Mouse (Mus musculus): ENCODE results near the gene Pde4b. TPM values are rescaled to one million over a fixed set of nuclear protein-coding genes. Genes with fewer than 3 reads are reported as not detected.

The Pde4b gene
- total and polyA plus RNA-seq, 3 experiments, result 0.27 TPM; not detected in 2

DNA sequence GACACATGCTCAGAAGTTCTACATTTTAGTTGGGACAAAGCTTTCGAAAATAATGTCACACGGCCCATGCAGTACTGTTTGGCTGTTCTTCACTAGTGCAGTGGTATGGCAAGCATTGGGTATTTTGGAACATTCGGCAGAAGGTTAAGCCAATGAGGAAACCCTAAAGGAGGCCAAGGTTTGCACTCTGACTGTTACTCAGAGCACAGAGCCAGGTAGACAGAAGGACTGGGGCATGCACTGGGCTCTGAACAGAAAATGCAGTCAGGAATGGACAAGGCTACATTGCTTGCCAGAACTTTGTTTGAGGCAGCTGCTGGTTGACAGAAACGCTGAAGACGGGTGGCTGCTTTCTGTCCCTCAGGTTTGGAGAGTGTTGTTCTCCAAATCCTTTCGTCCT lies 19.4 kb downstream of the Pde4b start:
- H3K4me3 ChIP-seq (ENCODE audit: low read depth, low read length), result no peak overlapping the region
- no peaks in the 10 kb centered on the region for H3K4me1 ChIP-seq (ENCODE audit: insufficient read depth, low read depth, low read length)
- peaks cover 26% of the 10 kb centered on the region for H3K9me3 ChIP-seq (replicated peaks)
- H3K27me3 ChIP-seq (ENCODE audit: insufficient read depth, low read length), result no peaks in the 10 kb centered on the region
- no peak for TF ChIP-seq GATA1 (IDR thresholded peaks at IDR 0.05; ENCODE audit: borderline replicate concordance, low read length)
- no peak for TF ChIP-seq TAL1 (conservative IDR thresholded peaks at IDR 0.05; ENCODE audit: low read depth, low read length)
- H3K36me3 ChIP-seq (replicated peaks), result no peaks in the 10 kb centered on the region
- DNase-seq (ENCODE audit: low spot score) (no peak), ATAC-seq (ENCODE audit: extremely low read depth, insufficient number of reproducible peaks, low FRiP score, poor library complexity, severe bottlenecking) (no peak)

DNA sequence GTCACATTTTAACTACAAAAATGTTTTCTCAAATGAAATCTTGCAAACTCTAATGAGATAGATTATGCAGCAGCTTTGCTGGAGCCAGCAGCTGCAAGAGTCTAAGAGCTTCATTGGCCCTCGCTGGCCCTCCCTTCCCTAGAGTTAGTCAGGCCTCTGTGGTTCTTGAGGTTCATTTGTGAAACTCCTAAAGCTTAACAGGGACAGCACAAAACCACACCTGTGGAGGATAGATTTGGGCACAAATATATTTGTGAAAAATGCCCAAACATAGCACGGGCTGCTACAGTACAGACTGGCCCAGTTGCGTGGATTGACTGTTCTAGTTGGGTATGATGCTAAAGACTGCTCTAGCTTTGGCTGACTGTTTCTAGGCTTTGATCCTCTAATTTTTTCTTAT lies 32.1 kb downstream of the Pde4b start:
- no peak for DNase-seq (ENCODE audit: low spot score)
- TF ChIP-seq POLR2AphosphoS5 (IDR thresholded peaks at IDR 0.05; ENCODE audit: insufficient replicate concordance, low read depth, low read length) (no peak), GATA2 (IDR thresholded peaks at IDR 0.05; ENCODE audit: borderline replicate concordance, low read depth, low read length) (no peak), TAL1 (conservative IDR thresholded peaks at IDR 0.05; ENCODE audit: low read depth, low read length) (no peak), CTCF (IDR thresholded peaks at IDR 0.05; ENCODE audit: low read depth, low read length) (no peak), GATA1 (IDR thresholded peaks at IDR 0.05; ENCODE audit: borderline replicate concordance, low read length) (no peak)
- Histone ChIP-seq H3K4me1 (ENCODE audit: insufficient read depth, low read depth, low read length) (no peaks in the 10 kb centered on the region), H3K27me3 (ENCODE audit: insufficient read depth, low read length) (no peaks in the 10 kb centered on the region), H3K4me3 (ENCODE audit: low read depth, low read length) (no peak overlapping the region), H3K9me3 (replicated peaks) (peaks cover 8% of the 10 kb centered on the region; the same call in 1 of the 2 replicates), H3K36me3 (replicated peaks) (no peaks in the 10 kb centered on the region)
- no peak for ATAC-seq (ENCODE audit: extremely low read depth, insufficient number of reproducible peaks, low FRiP score, poor library complexity, severe bottlenecking)

DNA sequence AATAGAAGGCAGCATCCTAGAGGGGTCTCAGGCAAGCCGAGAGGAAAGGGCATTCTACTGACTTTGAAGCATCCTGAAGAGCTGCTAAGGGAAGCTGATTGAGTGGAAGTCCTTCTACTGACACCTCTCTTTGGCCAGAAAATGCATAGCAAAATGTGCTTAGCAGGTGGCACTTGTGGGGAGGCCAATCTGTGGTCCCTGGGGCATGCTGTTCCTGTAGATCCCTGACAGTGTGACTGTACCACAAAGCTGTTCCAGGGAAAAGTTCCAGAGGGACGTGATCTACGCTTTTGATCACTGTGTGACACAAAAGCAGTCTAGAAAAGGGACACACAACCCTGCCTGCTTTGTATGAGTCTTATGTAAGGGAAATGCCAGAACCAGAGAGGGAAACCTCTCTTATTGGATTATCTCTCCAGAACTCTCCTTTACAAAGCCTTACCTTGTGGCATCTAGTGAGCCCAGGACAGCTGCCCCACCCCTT lies 49.1 kb downstream of the Pde4b start:
- no peaks in the 10 kb centered on the region for H3K4me1 ChIP-seq (ENCODE audit: insufficient read depth, low read depth, low read length)
- DNase-seq (ENCODE audit: low spot score) (no peak), ATAC-seq (ENCODE audit: extremely low read depth, insufficient number of reproducible peaks, low FRiP score, poor library complexity, severe bottlenecking) (no peak)
- H3K36me3 ChIP-seq (replicated peaks), result no peaks in the 10 kb centered on the region
- TF ChIP-seq GATA1 (IDR thresholded peaks at IDR 0.05; ENCODE audit: borderline replicate concordance, low read length) (no peak), TAL1 (conservative IDR thresholded peaks at IDR 0.05; ENCODE audit: low read depth, low read length) (no peak)
- no peaks in the 10 kb centered on the region for H3K27me3 ChIP-seq (ENCODE audit: insufficient read depth, low read length)
- no peak overlapping the region for H3K4me3 ChIP-seq (ENCODE audit: low read depth, low read length)
- H3K9me3 ChIP-seq (replicated peaks), result peaks cover 20% of the 10 kb centered on the region; the same call in 1 of the 2 replicates

DNA sequence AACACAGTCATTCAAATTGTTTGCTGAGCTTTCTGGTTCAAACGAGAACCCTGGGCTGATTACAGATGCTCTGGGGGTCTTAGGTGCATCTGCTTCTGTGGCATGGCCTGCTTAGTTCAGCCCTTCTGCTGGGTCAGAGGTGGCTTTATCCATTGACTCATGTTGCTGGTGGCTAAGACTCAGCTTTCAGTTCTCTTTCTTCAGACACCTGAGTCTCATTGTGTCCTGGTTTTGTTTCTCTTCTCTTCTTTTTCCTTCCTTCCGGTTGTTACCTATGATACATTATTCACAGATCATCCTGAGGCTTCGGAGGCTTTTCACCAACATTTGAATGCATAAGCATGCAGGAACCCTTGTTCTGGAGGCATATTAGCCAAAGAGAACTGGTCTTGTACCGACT lies 51.0 kb downstream of the Pde4b start:
- ATAC-seq (ENCODE audit: extremely low read depth, insufficient number of reproducible peaks, low FRiP score, poor library complexity, severe bottlenecking), result no peak
- DNase-seq (ENCODE audit: low spot score), result no peak
- no peaks in the 10 kb centered on the region for H3K27me3 ChIP-seq (ENCODE audit: insufficient read depth, low read length)
- no peak overlapping the region for H3K4me3 ChIP-seq (ENCODE audit: low read depth, low read length)
- no peaks in the 10 kb centered on the region for H3K36me3 ChIP-seq (replicated peaks)
- no peak for TF ChIP-seq GATA2 (IDR thresholded peaks at IDR 0.05; ENCODE audit: borderline replicate concordance, low read depth, low read length)
- TF ChIP-seq POLR2AphosphoS5 (IDR thresholded peaks at IDR 0.05; ENCODE audit: insufficient replicate concordance, low read depth, low read length), result no peak
- no peak for TF ChIP-seq CTCF (IDR thresholded peaks at IDR 0.05; ENCODE audit: low read depth, low read length)
- no peak for TF ChIP-seq GATA1 (IDR thresholded peaks at IDR 0.05; ENCODE audit: borderline replicate concordance, low read length)
- TF ChIP-seq TAL1 (conservative IDR thresholded peaks at IDR 0.05; ENCODE audit: low read depth, low read length), result no peak
- H3K4me1 ChIP-seq (ENCODE audit: insufficient read depth, low read depth, low read length), result no peaks in the 10 kb centered on the region
- peaks cover 18% of the 10 kb centered on the region for H3K9me3 ChIP-seq (replicated peaks)

DNA sequence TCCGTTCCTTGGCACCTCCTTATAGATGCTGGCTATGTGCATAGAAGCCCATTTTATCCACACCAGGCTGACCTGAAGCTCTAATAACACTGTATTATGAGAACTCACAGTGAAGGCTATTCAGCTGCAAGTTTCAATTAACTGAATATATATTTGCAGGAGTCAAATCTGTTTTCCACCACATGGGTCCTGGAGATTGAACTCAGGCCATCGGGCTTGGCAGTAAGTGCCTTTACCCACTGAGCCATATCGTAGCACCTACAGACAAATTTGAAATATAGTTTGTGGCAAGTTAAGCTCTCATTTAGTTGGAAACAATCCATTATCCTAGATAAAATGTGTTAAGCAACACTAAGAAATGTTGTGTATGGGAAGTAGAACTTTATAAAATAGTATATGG lies 53.9 kb downstream of the Pde4b start:
- no peak for TF ChIP-seq TAL1 (conservative IDR thresholded peaks at IDR 0.05; ENCODE audit: low read depth, low read length)
- TF ChIP-seq CTCF (IDR thresholded peaks at IDR 0.05; ENCODE audit: low read depth, low read length), result no peak
- TF ChIP-seq POLR2AphosphoS5 (IDR thresholded peaks at IDR 0.05; ENCODE audit: insufficient replicate concordance, low read depth, low read length), result no peak
- H3K4me3 ChIP-seq (ENCODE audit: low read depth, low read length), result no peak overlapping the region
- H3K36me3 ChIP-seq (replicated peaks), result no peaks in the 10 kb centered on the region
- H3K27me3 ChIP-seq (ENCODE audit: insufficient read depth, low read length), result no peaks in the 10 kb centered on the region
- ATAC-seq (ENCODE audit: extremely low read depth, insufficient number of reproducible peaks, low FRiP score, poor library complexity, severe bottlenecking), result no peak
- DNase-seq (ENCODE audit: low spot score), result no peak
- no peaks in the 10 kb centered on the region for H3K4me1 ChIP-seq (ENCODE audit: insufficient read depth, low read depth, low read length)
- H3K9me3 ChIP-seq (replicated peaks), result peaks cover 18% of the 10 kb centered on the region

DNA sequence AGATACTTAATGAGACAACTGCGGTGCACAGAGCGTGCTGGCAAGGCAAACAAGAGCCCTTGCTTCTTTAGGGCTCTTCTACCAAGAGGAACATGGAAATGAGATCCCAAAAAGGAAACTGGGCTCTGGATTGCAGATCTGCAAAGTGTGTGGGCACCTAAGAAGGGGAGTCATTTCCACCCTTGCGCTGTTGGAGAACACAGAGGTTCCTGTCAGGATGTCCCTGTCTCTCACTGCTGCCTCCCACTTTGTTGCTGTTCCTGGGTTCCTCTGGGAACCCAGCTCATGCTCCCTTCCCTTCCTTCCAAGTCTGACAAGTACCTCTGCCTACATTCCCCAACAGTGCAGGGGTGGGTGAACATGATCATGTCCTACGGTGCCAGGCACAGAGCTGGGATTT lies 61.4 kb downstream of the Pde4b start:
- ATAC-seq (ENCODE audit: extremely low read depth, insufficient number of reproducible peaks, low FRiP score, poor library complexity, severe bottlenecking), result no peak
- no peaks in the 10 kb centered on the region for H3K27me3 ChIP-seq (ENCODE audit: insufficient read depth, low read length)
- H3K4me1 ChIP-seq (ENCODE audit: insufficient read depth, low read depth, low read length), result no peaks in the 10 kb centered on the region
- H3K4me3 ChIP-seq (ENCODE audit: low read depth, low read length), result no peak overlapping the region
- no peaks in the 10 kb centered on the region for H3K36me3 ChIP-seq (replicated peaks)
- DNase-seq (ENCODE audit: low spot score), result no peak
- H3K9me3 ChIP-seq (replicated peaks), result peaks cover 15% of the 10 kb centered on the region
- TF ChIP-seq GATA1 (IDR thresholded peaks at IDR 0.05; ENCODE audit: borderline replicate concordance, low read length), result no peak
- TF ChIP-seq POLR2AphosphoS5 (IDR thresholded peaks at IDR 0.05; ENCODE audit: insufficient replicate concordance, low read depth, low read length), result no peak
- no peak for TF ChIP-seq CTCF (IDR thresholded peaks at IDR 0.05; ENCODE audit: low read depth, low read length)
- TF ChIP-seq GATA2 (IDR thresholded peaks at IDR 0.05; ENCODE audit: borderline replicate concordance, low read depth, low read length), result no peak
- TF ChIP-seq TAL1 (conservative IDR thresholded peaks at IDR 0.05; ENCODE audit: low read depth, low read length), result no peak

- Histone ChIP-seq H3K4me1 (ENCODE audit: insufficient read depth, low read depth, low read length) (no peaks in the 10 kb centered on the region), H3K4me3 (ENCODE audit: low read depth, low read length) (no peak overlapping the region), H3K36me3 (replicated peaks) (no peaks in the 10 kb centered on the region), H3K27me3 (ENCODE audit: insufficient read depth, low read length) (no peaks in the 10 kb centered on the region), H3K9me3 (replicated peaks) (peaks cover 14% of the 10 kb centered on the region)
- no peak for TF ChIP-seq TAL1 (conservative IDR thresholded peaks at IDR 0.05; ENCODE audit: low read depth, low read length)
- no peak for TF ChIP-seq GATA2 (IDR thresholded peaks at IDR 0.05; ENCODE audit: borderline replicate concordance, low read depth, low read length)
- TF ChIP-seq GATA1 (IDR thresholded peaks at IDR 0.05; ENCODE audit: borderline replicate concordance, low read length), result no peak
- TF ChIP-seq POLR2AphosphoS5 (IDR thresholded peaks at IDR 0.05; ENCODE audit: insufficient replicate concordance, low read depth, low read length), result no peak
- no peak for TF ChIP-seq CTCF (IDR thresholded peaks at IDR 0.05; ENCODE audit: low read depth, low read length)
- DNase-seq (ENCODE audit: low spot score) (no peak), ATAC-seq (ENCODE audit: extremely low read depth, insufficient number of reproducible peaks, low FRiP score, poor library complexity, severe bottlenecking) (no peak)
Measured at GRCm38 (mm10) chr4:102159178-102159577, 71.8 kb downstream of the Pde4b start.
